Mouse (Mus musculus) liver, adult (tissue): ENCODE results near the gene Agl.

Experiments
- GATA4 ChIP-seq: IDR thresholded peaks from 2 replicates; pipeline ENCODE4 v1.6.1; 2014; ENCODE audit warnings: mild to moderate bottlenecking, low read length; ENCODE audit not compliant: insufficient replicate concordance

The Agl gene

GRCm38 (mm10) chr3:116807811-116808506 is at the start of gene Agl:
TSS of gene Agl (minus strand) at chr3:116808166.
- peak; percentile 48; the same call in 1 of the 2 replicates for TF ChIP-seq GATA4

GRCm38 (mm10) chr3:116857611-116858010 is 49.6 kb upstream of the Agl start:
- TF ChIP-seq GATA4 = no peak

GRCm38 (mm10) chr3:116852421-116852820 is 44.5 kb upstream of the Agl start:
- TF ChIP-seq GATA4 = no peak

- TF ChIP-seq GATA4 = no peak
Measured at GRCm38 (mm10) chr3:116850376-116850775, 42.4 kb upstream of the Agl start.

- TF ChIP-seq GATA4 = no peak
Measured at GRCm38 (mm10) chr3:116848936-116849335, 41.0 kb upstream of the Agl start.

GRCm38 (mm10) chr3:116848099-116848498 is 40.1 kb upstream of the Agl start:
- no peak for TF ChIP-seq GATA4

- TF ChIP-seq GATA4 = peak; percentile 31; the same call in 1 of the 2 replicates
Measured at GRCm38 (mm10) chr3:116846084-116846483, 38.1 kb upstream of the Agl start.

GRCm38 (mm10) chr3:116844880-116845579 is 37.1 kb upstream of the Agl start:
- TF ChIP-seq GATA4 = no peak

- no peak for TF ChIP-seq GATA4
Measured at GRCm38 (mm10) chr3:116841311-116841710, 33.3 kb upstream of the Agl start.

DNA sequence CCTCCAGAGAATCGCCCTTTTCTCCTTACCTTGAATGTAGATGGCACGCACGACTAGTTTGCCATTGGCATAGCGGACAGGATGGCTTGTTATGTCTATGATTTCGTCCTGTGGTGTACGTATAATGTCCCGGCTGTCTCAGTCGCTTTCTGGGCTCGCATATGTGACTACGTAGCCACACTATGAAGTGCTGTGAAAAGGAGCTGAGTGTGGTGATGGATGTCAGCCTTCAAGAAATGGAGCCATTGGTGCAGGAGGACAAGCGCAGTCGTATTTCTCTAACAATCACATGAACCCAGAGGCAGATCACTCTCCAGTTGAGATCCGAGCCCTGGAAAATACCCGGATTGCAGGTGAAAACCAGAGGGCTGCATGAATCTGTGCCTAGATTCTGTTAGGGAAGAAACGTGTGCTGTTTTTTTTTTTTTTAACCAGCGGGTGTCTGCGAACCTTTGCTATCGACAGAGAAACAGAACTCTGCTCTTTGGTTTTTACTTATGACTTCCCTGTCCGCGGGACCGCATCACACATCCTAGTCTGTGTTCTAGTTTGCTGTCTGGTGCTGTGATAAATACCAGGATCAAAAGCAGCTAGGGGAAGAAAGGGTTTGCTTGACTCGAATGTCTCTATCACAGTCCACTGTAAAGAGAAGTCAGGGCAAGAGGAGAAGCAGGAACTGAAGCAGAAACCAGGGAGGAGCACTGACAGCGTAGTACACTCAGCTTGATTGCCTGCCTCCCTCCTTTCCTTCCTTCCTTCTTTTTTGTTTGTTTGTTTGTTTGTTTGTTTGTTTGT is 28.9 kb upstream of the Agl start:
- TF ChIP-seq GATA4 = no peak

GRCm38 (mm10) chr3:116835770-116836680 is 28.1 kb upstream of the Agl start:
- no peak for TF ChIP-seq GATA4

- no peak for TF ChIP-seq GATA4
Measured at GRCm38 (mm10) chr3:116835350-116835749, 27.4 kb upstream of the Agl start.

- TF ChIP-seq GATA4 = no peak
Measured at GRCm38 (mm10) chr3:116834241-116834640, 26.3 kb upstream of the Agl start.

- no peak for TF ChIP-seq GATA4
Measured at GRCm38 (mm10) chr3:116833491-116833890, 25.5 kb upstream of the Agl start.
